Mouse (Mus musculus): ENCODE results near the gene Olfr791.

Gene Olfr791

GRCm38 (mm10) chr10:129521492-129521891, at the start of gene Olfr791:
Gene Olfr791 (plus strand): TSS chr10:129521792.
- DNase-seq: no peak

GRCm38 (mm10) chr10:129473256-129473655, 48.3 kb upstream of the Olfr791 start:
- DNase-seq: no peak

DNA sequence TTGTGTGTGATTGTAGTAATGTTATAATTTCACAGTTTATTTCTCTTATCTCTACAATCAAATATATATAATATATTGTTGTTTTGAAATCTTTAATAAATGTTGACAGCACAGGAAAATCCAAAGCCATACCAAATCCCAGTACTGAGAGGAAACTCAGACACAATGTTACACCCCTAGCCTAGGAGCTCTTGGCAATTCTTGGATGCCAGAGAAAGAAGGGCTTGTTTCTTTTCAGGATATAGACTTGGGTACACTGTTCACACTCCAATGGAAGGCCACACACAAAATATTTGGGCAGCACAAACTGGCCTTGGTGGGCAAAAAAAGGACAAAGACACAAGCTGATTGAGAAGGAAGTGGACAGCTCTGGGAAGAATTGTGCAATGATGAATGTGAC, 47.9 kb upstream of the Olfr791 start:
- DNase-seq: no peak

DNA sequence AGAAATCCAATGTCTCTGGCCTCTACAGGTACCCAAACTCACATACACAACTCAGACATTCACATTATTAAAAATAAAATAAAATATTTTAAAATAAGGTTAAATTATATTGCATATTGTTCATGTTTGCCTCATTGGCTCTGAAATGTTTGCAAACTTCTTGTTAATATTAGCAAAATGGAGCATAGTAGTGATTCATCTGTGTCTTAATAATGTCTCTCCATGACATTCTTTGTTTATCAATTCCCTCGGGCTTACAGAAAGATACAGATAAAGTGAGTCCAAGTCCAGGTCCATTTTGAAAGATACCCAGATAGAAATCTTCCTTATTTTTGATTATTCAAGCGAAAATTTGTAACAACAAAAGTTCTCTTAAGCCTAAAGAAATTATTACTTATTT, 37.1 kb upstream of the Olfr791 start, which contains the start of gene Olfr789:
Olfr789 (plus strand) TSS at position 301 of the 400 bp plus-strand sequence.
- no peak for DNase-seq

GRCm38 (mm10) chr10:129490101-129490500, 31.5 kb upstream of the Olfr791 start:
- DNase-seq: no peak

GRCm38 (mm10) chr10:129498192-129498591, 23.4 kb upstream of the Olfr791 start, which contains the start of gene Olfr790:
Gene Olfr790 (plus strand): TSS chr10:129498492.
- DNase-seq: no peak

DNA sequence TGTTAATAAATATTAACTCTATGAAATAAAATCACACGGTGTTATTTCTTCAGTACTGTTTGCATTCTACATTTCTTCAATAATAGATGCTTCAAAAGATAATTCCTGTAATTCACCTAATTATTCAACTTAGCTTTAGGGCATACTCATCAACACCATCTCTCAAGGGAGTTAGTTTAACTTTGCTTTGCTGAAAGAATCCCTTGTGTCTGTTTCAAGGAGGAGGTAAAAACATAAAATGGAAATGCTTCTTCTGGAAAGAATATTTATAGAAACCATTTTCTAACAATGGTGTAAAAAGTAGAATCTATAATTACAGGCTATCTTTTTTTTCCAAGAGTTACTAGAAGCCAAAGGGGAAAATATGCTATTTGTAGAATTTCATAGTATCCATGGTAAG, 17.3 kb downstream of the Olfr791 start, which contains the start of gene Olfr792:
Olfr792 (plus strand) TSS at position 301 of the 400 bp plus-strand sequence.
- DNase-seq: no peak

GRCm38 (mm10) chr10:129549354-129549753, 27.8 kb downstream of the Olfr791 start:
- DNase-seq: no peak

DNA sequence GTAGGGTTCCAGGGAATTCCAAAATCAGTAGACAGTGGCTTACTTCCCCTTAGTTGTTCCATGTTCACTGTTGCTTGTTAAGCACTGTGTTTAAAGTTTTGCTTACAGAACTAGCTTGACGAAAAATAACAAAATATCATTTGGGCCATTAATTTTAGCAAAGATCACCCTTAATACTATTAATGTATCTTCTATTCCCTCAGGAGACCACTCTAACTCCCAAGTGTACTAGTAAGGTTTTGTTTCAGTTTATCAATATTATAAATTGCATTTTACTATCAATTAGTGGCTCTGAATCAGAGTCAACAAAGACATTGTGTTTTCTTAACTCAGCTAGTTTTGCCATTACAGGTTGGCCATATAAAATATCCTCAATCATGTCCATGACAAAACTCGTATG, 45.8 kb downstream of the Olfr791 start, which contains the start of gene Olfr794:
Olfr794 (plus strand) TSS at position 301 of the 400 bp plus-strand sequence.
- DNase-seq: no peak

DNA sequence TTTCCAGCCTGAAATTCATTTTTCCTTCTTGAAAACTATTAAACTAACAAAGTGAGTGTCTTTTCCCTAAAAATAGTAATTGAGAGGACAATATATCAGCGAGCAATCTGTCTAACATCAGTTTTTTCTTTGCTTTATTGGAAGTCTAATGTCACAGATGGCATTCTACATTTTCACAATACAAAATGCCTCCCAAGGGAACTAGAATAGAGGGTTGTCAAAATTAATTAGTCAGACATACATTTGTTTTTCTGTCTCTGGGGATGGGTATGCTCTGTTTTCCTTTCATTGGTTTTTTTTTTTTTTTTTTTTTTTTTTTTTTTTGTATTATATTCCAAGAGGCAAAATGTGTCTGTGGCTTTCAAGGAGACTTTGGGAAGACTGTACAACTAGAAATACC, 55.5 kb downstream of the Olfr791 start:
- no peak for DNase-seq
